Mouse (Mus musculus) stomach, postnatal 0 days (tissue): ENCODE data around the gene Arhgap1.

Experiments
- CTCF ChIP-seq: IDR thresholded peaks from 2 replicates; pipeline ENCODE4 v1.5.1; 2016; ENCODE audit warnings: antibody characterized with exemption, low read depth, mild to moderate bottlenecking, moderate library complexity
- EP300 ChIP-seq: optimal IDR thresholded peaks from 2 replicates; pipeline ENCODE3; 2016; ENCODE audit warnings: antibody characterized with exemption

- TF ChIP-seq CTCF, result no peak
- no peak for TF ChIP-seq EP300
Measured at GRCm38 (mm10) chr2:91714921-91715320, 65.3 kb downstream of the Arhgap1 start.
